Mouse (Mus musculus) urinary bladder, postnatal 10 days (tissue): ENCODE measurements around the gene 4933407L21Rik.

Experiments
- DNase-seq: peaks from one replicate; pipeline ENCODE4 v3.0.0; 2022; ENCODE audit warnings: low spot score

4933407L21Rik gene

GRCm38 (mm10) chr1:85916830-85917450, 11.3 kb upstream of the 4933407L21Rik start:
- no peak for DNase-seq

GRCm38 (mm10) chr1:85919621-85920020, 8.7 kb upstream of the 4933407L21Rik start:
- DNase-seq: no peak

DNA sequence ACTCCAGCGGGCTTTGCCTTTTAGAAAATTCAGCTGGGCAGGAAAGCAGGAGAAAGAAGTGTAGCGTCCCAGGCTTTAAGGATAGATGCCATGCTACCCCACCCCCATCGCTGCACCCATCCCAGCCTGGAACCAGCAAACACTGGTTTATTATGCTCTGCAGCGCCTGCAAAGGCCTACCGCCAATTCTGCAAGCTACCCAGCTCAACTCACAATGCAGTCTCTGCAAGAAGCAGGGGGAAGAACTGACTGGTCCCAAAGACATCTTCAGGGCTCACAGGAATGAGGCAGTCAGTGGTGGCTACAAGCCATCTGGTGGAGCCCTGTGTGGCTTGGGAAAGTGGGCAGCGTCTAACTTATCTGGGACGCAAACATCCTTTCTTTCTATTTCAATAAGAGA, 6.6 kb upstream of the 4933407L21Rik start:
- no peak for DNase-seq

- no peak for DNase-seq
Observed at GRCm38 (mm10) chr1:85922127-85922864, 6.0 kb upstream of the 4933407L21Rik start.

DNA sequence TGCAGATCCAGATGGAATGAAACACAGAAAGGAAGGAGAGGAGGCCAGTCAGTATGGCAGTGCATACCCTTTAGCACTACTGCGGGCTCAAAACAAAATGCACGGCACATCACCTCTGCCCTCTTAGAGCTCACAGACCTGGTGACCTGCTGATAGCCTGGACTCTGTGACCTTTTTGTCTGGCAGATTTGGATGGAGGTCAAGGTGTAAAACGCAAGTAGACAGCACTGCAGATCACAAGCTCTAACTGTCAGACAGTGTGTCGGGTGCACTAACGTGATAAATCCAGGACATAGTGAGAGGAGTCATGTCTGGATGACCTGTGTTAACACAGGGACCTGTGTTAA, 5.4 kb upstream of the 4933407L21Rik start:
- no peak for DNase-seq

- DNase-seq: no peak
Observed at GRCm38 (mm10) chr1:85925183-85925582, 3.1 kb upstream of the 4933407L21Rik start.

GRCm38 (mm10) chr1:85928688-85929065, 394 bp downstream of the 4933407L21Rik start:
- DNase-seq: no peak

DNA sequence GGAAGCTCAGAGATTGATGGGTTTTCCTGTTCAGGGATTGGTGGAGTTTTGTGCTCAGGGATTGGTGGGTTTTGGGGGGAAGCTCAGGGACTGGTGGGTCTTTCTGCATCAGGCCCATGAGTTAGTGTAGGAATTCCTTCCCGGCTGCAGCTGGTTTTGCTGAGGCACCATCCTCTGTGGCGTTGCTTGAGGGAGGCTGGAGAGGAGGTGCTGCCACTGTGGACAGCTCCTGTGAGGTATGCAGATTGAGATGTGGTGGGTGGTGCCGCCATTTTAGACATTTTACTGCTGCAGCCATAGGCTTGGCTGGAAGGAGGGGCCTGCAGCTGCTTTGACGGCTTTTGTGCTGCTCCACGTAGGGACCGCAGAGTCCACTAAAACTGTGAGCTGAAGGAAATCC, 1.1 kb downstream of the 4933407L21Rik start:
- no peak for DNase-seq

GRCm38 (mm10) chr1:85931170-85931569, 2.9 kb downstream of the 4933407L21Rik start:
- DNase-seq: no peak

- no peak for DNase-seq
Observed at GRCm38 (mm10) chr1:85933226-85933625, 4.9 kb downstream of the 4933407L21Rik start.

DNA sequence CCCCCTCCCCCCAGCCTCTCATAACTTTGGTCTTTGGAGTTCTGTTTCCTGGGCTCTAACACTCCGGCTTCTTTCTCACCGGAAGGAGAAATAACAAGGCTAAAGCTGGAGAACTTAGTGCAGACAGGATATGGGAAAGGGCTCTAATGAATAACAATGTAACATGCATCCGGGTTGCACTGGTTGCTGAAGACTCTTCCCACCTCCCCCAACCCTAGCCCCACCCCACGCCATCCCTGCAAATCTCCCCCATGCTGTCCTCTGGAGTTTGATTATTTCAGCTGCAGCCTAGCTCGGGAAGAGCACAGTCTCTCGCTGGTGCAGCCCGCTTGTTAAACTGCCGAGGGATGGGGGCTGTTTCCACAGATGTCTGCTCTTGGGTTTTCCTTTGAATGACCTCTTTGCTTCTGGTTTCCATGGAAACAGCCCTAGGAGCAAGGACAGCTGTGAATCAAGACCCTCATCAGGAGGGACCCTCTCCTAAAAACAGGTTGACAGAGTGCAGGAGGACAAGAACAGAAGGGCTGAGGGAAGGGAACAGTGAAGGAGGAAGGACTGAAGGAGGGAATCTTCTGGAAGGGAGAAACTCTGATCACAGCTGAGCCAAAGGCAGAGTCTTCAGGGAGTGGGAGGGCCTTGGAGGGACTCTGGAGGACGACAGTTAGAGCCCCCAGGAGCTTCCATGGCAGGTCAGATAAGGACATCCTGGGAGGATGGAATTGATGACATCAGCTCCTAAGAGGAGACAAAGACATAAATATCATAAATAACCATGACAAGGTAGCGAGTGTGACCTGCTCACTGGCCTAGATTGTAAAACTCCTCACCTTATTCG, 5.6 kb downstream of the 4933407L21Rik start:
- no peak for DNase-seq

DNA sequence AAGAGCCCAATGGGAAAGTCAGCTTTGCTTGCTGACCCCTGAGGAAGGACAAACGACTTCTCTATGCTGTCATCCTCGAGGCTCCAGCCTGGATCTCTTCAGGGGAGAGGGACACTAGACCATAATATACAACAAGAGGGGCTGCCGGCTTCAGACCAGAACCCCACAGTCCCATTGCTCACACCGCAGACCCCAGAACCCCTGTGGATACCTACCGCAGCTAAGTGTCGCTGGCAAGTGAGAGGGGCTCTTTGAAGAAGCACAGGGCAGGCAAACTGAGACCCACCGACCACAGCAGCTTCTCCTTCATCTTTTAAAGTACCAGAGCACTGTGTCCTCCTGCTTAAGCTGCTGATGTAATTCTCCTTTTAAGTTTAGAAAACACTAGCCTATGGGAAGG, 6.3 kb downstream of the 4933407L21Rik start:
- DNase-seq: no peak

- no peak for DNase-seq
Observed at GRCm38 (mm10) chr1:85935148-85935852, 7.0 kb downstream of the 4933407L21Rik start.

- DNase-seq: no peak
Observed at GRCm38 (mm10) chr1:85936265-85936664, 8.0 kb downstream of the 4933407L21Rik start.

DNA sequence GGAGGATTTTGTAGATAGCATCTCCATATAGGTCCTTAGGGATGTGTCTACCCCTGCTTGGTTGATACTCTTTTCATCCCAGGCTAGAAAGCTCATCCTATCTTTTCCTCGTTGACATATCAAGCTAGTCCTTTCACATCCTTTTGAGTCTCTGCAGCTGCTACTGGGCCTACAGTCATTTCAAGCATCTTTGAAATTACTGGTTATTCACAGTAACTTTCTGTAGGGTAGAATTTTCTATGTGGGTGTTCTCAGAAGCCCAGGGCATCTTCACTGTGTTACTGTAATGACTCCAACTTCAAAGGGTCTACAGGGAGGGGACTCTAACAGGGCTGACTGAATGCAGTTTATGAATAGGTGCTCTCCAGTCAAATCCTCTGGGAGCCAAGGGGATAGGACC, 9.0 kb downstream of the 4933407L21Rik start:
- no peak for DNase-seq

- no peak for DNase-seq
Observed at GRCm38 (mm10) chr1:85942318-85942717, 14.0 kb downstream of the 4933407L21Rik start.

DNA sequence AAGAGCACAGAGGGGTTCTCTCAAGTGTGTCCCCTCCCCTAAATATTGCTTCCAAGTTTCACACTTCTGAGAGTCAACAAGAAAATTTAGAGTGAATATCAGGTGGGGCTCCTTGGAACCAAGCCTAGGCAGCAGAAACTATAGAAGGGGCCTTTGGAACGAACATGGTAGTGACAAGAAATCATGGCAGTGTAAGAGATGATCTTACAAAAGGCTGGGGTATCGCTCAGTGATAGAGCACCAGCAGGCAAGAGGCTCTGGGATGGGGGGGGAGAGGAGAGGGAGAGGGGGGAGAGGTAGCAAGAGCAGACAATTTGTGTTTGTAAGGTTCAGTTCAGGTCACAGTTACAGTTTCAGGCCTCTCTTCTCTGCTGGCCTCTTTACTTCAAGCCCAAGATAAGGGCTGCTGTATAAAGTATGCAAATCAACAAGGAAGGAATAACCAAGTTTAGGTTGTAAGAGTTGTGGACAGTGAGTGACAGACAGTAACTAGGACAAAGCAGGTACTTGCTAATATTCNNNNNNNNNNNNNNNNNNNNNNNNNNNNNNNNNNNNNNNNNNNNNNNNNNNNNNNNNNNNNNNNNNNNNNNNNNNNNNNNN, 20.9 kb downstream of the 4933407L21Rik start:
- no peak for DNase-seq

- DNase-seq: no peak
Observed at GRCm38 (mm10) chr1:85955150-85955549, 26.9 kb downstream of the 4933407L21Rik start.

- no peak for DNase-seq
Observed at GRCm38 (mm10) chr1:85957290-85957689, 29.0 kb downstream of the 4933407L21Rik start.

DNA sequence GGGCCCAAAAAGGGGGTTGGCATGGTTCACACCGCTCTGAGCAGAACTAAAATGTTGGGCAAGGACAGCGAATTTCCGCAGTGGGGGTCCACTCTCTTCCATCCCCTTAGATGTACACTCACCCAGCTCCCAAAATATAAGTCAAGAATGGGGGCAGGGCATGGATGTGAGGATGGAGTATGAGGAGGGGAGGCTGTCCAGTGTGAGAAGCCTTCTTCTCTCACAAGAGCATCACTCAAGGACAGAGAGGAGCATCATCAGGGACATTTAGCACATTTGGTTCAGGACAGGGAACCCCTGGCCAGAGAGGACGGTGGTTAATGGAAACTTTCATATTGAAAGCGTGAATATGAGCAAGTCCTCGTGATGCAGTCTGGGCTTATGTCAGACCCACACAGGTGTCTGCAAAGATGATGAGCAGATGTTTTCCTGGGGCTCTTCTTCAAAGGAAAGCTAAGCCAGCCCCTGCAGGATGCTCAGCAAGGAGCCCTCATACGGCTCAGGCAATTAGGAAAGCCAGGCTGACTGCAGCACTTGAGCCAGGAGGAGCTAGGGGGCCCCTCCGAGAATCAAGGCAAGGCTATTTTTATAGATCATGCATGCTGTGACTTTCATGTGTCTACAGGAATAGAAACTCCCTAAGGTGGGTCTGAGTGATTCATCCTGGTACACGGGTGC, 29.8 kb downstream of the 4933407L21Rik start:
- no peak for DNase-seq

GRCm38 (mm10) chr1:85959129-85959888, 31.0 kb downstream of the 4933407L21Rik start:
- DNase-seq: no peak
